Mouse (Mus musculus) liver, adult 2 months (tissue): ENCODE data around the gene Napa. TPM values are rescaled to one million over a fixed set of nuclear protein-coding genes. Genes with fewer than 3 reads are reported as not detected.

Experiments used
- DNase-seq: peaks from one replicate; pipeline ENCODE4 v3.0.0-alpha.2; 2011; ENCODE audit warnings: low read depth, low spot score; ENCODE audit errors: extremely low read depth
- H3K27ac ChIP-seq: fragments of 200-500 bp; replicated peaks from 2 replicates; pipeline ENCODE4 v1.5.1; 2012; ENCODE audit warnings: low read depth, mild to moderate bottlenecking, control low read depth, inconsistent platforms, low read length; ENCODE audit not compliant: insufficient read depth
- H3K27me3 ChIP-seq: fragments of 200-500 bp; 2 replicates; pipeline ENCODE4 v1.6.1; 2012; ENCODE audit warnings: mild to moderate bottlenecking, moderate library complexity, low read length, inconsistent platforms; ENCODE audit not compliant: control insufficient read depth, insufficient read depth
- H3K36me3 ChIP-seq: fragments of 200-500 bp; 2 replicates; pipeline ENCODE4 v1.6.1; 2012; ENCODE audit warnings: low read length, inconsistent platforms; ENCODE audit not compliant: control insufficient read depth, insufficient read depth
- H3K4me1 ChIP-seq: fragments of 200-500 bp; 2 replicates; pipeline ENCODE4 v1.6.1; 2011; ENCODE audit warnings: low read length; ENCODE audit not compliant: control insufficient read depth, insufficient read depth
- H3K4me3 ChIP-seq: fragments of 200-500 bp; 2 replicates; pipeline ENCODE4 v1.5.1; 2011; ENCODE audit warnings: low read depth, mild to moderate bottlenecking, control low read depth, low read length, moderate library complexity; ENCODE audit not compliant: insufficient read depth
- H3K79me2 ChIP-seq: fragments of 200-500 bp; 2 replicates; pipeline ENCODE4 v1.6.1; 2012; ENCODE audit warnings: inconsistent platforms, mild to moderate bottlenecking, low read length, moderate library complexity; ENCODE audit not compliant: control insufficient read depth, insufficient read depth
- H3K9ac ChIP-seq: fragments of 200-500 bp; 2 replicates; pipeline ENCODE4 v1.6.1; 2012; ENCODE audit warnings: low read depth, mild to moderate bottlenecking, control low read depth, inconsistent platforms, low read length
- CTCF ChIP-seq: fragments of 200-500 bp; IDR thresholded peaks from 2 replicates; pipeline ENCODE4 v1.5.1; 2011; ENCODE audit warnings: low read depth, low read length, control low read depth
- POLR2A ChIP-seq: fragments of 200-500 bp; IDR thresholded peaks from 2 replicates; pipeline ENCODE4 v1.6.1; 2011; ENCODE audit warnings: low read length, control low read depth; ENCODE audit not compliant: insufficient read depth; ENCODE audit errors: extremely low read depth
- WGBS: fragments of 180-500 bp; shearing (Covaris S2); methylation state at CpG from one replicate; pipeline ENCODE4 v1.1.7; 2018; 5-methylcytosine and 5-hydroxymethylcytosine counted together
- polyA plus RNA-seq: library from polyadenylated mRNA; depleted of rRNA; stranded (reverse); fragments of >200 nt; gene quantifications from 2 replicates; pipeline ENCODE4 v1.2.3, GENCODE M21; 2012
- total RNA-seq: library from RNA; depleted of rRNA; stranded (reverse); fragments of >200 nt; gene quantifications from 2 replicates; pipeline ENCODE4 v1.2.3, GENCODE M21; 2014

Gene Napa
- total and polyA plus RNA-seq, 2 experiments: 47.4 to 146 TPM

DNA sequence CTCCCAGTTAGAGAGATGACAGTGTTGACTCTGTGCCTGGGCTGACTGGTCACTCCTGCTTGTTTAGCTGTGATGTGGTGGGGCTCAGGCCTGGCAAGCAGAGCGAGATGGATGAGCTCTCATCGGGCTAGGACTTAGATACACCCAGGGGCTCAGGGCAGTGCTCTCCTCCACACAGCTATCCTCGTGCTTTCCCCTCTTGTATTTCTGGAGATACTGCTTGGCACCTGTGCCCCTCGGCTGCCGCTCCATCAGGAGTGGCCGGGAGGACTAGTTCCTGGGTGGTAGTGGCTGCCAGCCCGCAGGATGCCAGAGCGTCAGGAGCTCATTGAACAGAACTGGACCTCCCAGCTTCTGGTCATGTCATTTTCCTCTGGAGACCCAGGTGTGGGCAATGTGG lies 11.9 kb downstream of the Napa start:
- Histone ChIP-seq H3K4me3 (no peak overlapping the region), H3K79me2 (no peaks in the 10 kb centered on the region), H3K36me3 (peaks cover 21% of the 10 kb centered on the region), H3K4me1 (no peaks in the 10 kb centered on the region), H3K9ac (no peak overlapping the region), H3K27me3 (no peaks in the 10 kb centered on the region), H3K27ac (no peak overlapping the region)
- no peak for TF ChIP-seq CTCF
- TF ChIP-seq POLR2A: no peak
- no peak for DNase-seq
- 97% methylated on average over 8 of the region's 8 CpGs for WGBS

DNA sequence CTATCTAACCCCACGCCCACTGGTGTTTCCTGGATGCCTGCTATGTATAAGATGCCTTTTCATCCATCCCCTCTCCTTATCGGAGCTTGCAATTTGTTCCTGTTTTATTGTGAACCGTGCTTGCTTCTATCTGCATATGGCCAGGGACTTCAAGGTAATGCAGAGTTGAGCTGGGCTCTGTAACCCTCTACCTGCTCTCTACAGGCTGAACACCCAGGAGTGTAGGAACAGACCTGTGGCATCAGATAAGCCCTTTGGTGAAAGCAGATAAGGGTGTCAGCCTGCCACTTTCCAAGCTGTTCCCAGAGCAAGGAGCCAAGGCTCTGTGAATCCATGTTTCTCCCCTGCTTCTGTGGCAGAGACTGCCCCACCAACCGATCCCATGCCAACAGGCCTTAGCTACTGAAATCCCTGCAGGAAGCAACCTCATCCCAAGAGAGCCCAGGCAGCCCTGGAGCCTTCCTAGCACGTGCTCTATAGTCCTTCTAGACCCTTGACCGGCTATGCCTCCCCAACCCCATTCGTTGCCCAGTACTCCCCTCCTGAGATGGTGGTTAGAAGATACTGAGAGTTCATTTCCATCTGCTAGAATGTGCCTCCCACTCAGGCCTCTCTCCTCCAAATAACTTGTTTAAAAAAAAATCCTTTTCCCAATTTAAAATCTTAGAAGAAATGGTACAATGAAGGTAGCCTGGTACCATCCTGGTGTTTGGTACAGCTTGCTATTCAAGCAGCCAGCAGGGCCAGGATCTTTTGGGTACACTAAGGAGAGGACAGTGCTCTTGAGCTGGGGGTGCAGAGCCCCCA lies 13.2 kb downstream of the Napa start:
- WGBS: 89% methylated on average over 7 of the region's 7 CpGs
- peaks cover 23% of the 10 kb centered on the region for H3K36me3 ChIP-seq
- H3K4me1 ChIP-seq: no peaks in the 10 kb centered on the region

DNA sequence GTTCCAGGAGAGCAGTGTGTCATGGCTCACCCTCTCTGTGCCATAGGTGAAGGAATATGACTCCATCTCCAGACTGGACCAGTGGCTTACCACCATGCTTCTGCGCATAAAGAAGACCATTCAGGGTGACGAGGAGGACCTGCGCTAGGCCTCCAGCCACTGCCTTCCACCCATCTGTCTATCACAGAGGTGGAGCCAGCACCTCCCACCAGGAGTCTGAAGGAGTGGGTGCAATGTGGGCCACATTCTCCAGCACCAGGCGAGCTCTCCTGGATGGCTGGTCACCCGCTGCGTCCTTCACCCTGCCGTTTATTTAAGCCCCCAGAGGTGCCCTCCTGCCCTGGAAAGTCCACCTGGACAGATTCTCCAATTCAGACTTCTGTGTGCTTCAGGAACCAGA lies 18.2 kb downstream of the Napa start:
- H3K79me2 ChIP-seq: no peaks in the 10 kb centered on the region
- no peak overlapping the region for H3K4me3 ChIP-seq
- H3K27me3 ChIP-seq: no peaks in the 10 kb centered on the region
- no peak for DNase-seq
- H3K4me1 ChIP-seq: peaks cover 3% of the 10 kb centered on the region; the same call in 1 of the 2 replicates
- TF ChIP-seq POLR2A: no peak
- no peak for TF ChIP-seq CTCF
- WGBS: 94% methylated on average over 7 of the region's 7 CpGs
- H3K27ac ChIP-seq: no peak overlapping the region
- H3K9ac ChIP-seq: no peak overlapping the region
- peaks cover 8% of the 10 kb centered on the region; the same call in 1 of the 2 replicates for H3K36me3 ChIP-seq

More for the DNA sequence above, 13.2 kb downstream of the Napa start:
- no peak for DNase-seq
- no peaks in the 10 kb centered on the region for H3K27me3 ChIP-seq
- H3K27ac ChIP-seq: no peak overlapping the region
- H3K4me3 ChIP-seq: no peak overlapping the region
- no peak overlapping the region for H3K9ac ChIP-seq
- H3K79me2 ChIP-seq: no peaks in the 10 kb centered on the region
- no peak for TF ChIP-seq POLR2A
- no peak for TF ChIP-seq CTCF

DNA sequence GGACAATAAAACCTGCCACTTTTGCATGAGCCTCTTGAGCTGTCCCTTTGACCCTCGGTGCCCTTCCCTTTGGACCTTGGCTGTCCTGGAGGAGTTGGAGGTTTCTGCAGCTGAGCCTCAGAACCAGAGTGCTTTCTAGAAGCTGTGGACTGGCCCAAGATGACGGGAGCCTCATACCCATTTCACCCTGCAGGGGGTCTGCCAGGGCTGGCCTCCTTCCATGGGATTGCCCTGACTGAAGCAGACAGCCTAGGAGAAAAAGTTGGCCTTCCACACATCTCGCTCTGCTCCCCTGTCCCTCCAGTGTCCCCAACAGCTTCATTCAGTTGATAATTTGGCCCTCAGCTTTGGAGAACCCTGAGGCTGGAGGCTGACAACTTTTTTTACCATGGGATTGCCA lies 18.8 kb downstream of the Napa start:
- 95% methylated on average over 3 of the region's 3 CpGs for WGBS
- Histone ChIP-seq H3K27me3 (no peaks in the 10 kb centered on the region), H3K36me3 (peaks cover 8% of the 10 kb centered on the region; the same call in 1 of the 2 replicates), H3K27ac (no peak overlapping the region), H3K9ac (no peak overlapping the region), H3K4me3 (no peak overlapping the region), H3K4me1 (peaks cover 3% of the 10 kb centered on the region; the same call in 1 of the 2 replicates), H3K79me2 (no peaks in the 10 kb centered on the region)
- DNase-seq: no peak
- TF ChIP-seq POLR2A: no peak
- TF ChIP-seq CTCF: no peak

GRCm38 (mm10) chr7:16119569-16120261 lies 21.5 kb downstream of the Napa start, which contains the start of gene Kptn:
Gene Kptn, plus strand, starts transcription at chr7:16119895.
- peak; percentile 88 for DNase-seq
- WGBS: under 1% methylated on average over 33 of the region's 33 CpGs
- TF ChIP-seq POLR2A (0 out of 2 replicates have a peak, but pooled peaks have one; percentile 12), CTCF (peak; percentile 90)

More at GRCm38 (mm10) chr7:16119569-16120261, 21.5 kb downstream of the Napa start, which contains the start of gene Kptn:
- Histone ChIP-seq H3K36me3 (peaks cover 2% of the 10 kb centered on the region; the same call in 1 of the 2 replicates), H3K9ac (peak within 1 kb of the TSS; percentile 88), H3K79me2 (no peaks in the 10 kb centered on the region), H3K27ac (peak within 1 kb of the TSS; percentile 68), H3K4me3 (peak within 1 kb of the TSS; percentile 82), H3K4me1 (peaks cover 3% of the 10 kb centered on the region; the same call in 1 of the 2 replicates), H3K27me3 (no peaks in the 10 kb centered on the region)
